Mouse (Mus musculus) erythroblast, adult 5-6 weeks (primary cell): ENCODE data around the gene Tgif1. TPM values are rescaled to one million over a fixed set of nuclear protein-coding genes. Genes with fewer than 3 reads are reported as not detected.

Experiments used
- ATAC-seq: replicated peaks from 2 replicates; pipeline ENCODE4 v1.8.0; 2016; ENCODE audit warnings: moderate number of reproducible peaks, mild to moderate bottlenecking, moderate TSS enrichment, inconsistent platforms; ENCODE audit not compliant: poor library complexity, low FRiP score, severe bottlenecking
- total RNA-seq, 2 experiments: library from RNA; stranded (forward) in 1 of 2; stranded (reverse) in 1 of 2; fragments of 150-400 nt in 1 of 2; fragments of 200-764, 138-1000 nt in 1 of 2; gene quantifications; 2 replicates each; pipeline versions ENCODE4 v1.2.3 to v1.2.4; 2015 to 2017; ENCODE audit warnings: low replicate concordance in 2 of 2

The Tgif1 gene
- total RNA-seq, 2 experiments from 2014 or later, result 4.3 to 7.5 TPM

DNA sequence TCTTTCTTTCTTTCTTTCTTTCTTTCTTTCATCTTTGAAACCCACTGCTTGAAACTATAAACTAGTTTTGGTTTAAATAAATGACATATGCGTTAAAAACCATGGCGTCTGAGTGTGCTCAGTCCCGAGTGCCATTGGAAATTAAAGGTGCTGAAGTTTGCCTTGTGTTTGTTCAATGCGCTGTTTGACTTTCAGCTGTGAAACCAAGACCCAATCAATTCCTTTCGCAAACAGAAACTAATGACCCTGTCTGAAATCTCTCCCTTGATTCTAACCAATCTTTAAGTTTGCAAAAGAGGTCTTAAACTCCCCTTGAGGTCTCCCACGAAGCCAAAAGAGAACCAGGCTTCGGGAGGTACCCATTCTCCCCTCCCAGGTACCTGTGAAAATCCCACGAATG lies 30.3 kb downstream of the Tgif1 start:
- ATAC-seq, result no peak

- no peak for ATAC-seq
These were observed 35.4 kb downstream of the Tgif1 start for GRCm38 (mm10) chr17:70817862-70818451.

DNA sequence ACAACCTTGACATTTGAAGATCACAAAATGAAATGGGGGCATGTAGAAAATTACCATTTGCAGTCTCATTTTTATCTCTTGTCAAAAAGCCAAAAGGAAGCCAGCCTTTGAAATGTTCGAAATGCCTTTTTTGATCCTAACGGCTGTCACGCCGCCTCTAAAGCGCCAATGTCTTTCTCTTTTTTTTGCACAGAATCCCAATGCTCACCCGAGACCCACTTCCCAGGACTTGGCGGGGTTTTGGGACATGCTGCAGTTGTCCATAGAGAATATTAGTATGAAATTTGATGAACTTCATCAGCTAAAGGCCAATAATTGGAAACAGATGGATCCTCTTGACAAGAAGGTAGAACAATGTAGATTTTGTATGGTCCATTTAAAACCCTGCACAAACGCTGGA lies 38.3 kb downstream of the Tgif1 start:
- no peak for ATAC-seq

GRCm38 (mm10) chr17:70810795-70811194 lies 42.6 kb downstream of the Tgif1 start:
- ATAC-seq, result no peak

- no peak for ATAC-seq
These were observed 43.6 kb downstream of the Tgif1 start for GRCm38 (mm10) chr17:70809776-70810175.

DNA sequence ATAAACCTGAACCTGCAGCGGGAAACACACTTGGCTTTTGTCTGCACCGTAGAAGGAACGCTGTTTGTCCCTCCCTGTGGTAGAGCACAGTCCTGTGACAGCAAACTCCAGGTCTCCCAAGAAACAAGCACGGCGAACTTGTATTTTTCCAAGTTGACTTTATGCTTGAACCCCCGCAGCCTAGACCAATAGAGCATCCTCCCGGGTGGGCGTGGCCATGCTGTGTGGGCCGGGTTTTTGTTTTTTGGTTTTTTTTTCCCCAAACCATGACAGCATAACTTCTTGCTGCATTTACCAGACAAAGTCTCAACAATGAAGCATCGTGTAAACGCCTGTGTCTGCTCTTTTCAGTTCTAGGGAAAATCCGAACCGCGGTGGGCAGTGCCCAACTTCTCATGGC lies 44.5 kb downstream of the Tgif1 start:
- no peak for ATAC-seq

DNA sequence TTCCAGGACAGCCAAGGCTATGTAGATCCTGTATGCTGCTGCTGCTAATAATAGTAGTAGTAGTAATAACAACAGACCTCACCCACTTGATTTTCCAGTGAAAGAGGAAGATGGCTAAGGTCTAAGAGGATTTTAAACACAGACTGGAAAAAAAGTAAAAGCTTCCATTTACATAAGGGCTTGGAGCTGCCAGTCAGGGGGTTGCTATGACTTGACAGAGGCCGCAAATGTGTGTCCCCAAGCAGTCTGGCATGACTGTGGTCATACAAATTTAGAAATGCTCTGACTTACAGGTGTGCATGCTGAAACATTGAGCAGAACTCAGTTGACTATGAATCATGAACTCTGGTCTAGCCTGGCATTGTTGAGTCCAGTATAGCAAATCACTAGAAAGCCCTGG lies 45.5 kb downstream of the Tgif1 start:
- no peak for ATAC-seq

GRCm38 (mm10) chr17:70806600-70806999 lies 46.7 kb downstream of the Tgif1 start:
- no peak for ATAC-seq

DNA sequence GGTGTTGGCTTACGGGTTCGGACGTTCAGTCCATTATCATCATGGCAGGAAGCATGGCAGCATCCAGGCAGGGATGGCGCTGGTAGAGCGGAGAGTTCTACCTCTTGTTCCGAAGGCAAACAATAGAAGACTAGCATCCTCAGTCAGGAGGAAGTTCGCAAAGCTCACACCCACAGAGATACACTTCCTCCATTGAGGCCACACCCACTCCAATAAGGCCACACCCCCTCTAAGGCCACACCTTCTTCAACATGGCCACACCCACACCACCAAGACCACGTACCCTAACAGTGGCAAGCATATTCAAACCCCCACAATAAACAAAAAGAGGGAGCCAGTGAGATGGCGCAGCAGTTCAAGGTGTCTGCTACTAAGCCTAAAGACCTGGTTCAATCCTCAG lies 47.5 kb downstream of the Tgif1 start:
- no peak for ATAC-seq

DNA sequence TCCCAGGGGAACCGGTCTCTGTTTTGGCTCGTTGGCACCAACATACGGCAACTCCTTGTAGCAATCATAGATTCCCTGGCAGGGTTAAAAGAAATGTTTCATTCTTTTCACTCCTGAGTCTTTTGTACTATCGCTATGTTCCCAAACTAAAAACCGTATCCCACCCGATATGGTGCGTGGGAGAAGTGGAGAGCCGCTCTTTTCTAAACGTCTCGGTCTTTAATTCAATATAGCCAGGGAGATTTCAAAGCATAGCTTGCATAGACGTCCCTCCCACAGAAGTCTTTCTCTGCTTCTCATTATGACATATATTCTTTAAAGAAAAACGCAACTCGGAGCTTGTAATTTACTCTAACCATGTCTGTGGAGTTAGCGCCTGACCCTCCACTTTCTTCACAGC lies 51.3 kb downstream of the Tgif1 start:
- ATAC-seq, result no peak

DNA sequence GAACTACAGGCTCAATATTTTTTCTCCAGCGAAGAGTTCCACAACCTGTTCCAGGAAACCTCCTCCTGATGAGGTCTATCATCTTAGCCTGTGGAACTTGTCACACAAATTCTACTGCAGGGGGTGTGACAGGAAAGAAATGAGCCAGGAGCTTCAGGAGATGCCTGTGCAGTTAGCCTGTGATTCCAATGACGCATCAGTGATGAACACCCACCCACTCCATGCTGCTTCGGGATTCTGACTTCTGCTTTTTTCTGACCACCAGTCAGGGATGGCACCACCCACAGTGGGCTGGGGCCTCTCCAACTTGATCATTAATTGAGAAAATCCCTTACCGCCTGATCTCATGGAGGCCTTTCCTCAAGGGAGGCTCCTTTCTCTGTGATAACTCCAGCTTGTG lies 54.1 kb downstream of the Tgif1 start:
- ATAC-seq, result no peak

DNA sequence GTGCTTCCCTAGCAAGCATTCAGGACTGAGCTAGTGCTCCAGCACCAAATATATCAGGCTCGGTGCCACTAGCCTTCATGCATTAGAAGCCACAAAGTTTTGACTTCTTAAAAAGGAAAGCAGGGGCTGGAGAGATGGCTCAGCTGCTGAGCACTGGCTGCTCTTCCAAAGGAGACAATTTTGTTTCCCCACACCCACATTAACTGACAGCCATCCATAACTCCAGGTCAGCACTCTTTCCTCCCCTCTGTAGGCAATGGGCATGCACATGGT lies 55.6 kb downstream of the Tgif1 start:
- ATAC-seq, result no peak

- no peak for ATAC-seq
These were observed 56.2 kb downstream of the Tgif1 start for GRCm38 (mm10) chr17:70796940-70797772.

DNA sequence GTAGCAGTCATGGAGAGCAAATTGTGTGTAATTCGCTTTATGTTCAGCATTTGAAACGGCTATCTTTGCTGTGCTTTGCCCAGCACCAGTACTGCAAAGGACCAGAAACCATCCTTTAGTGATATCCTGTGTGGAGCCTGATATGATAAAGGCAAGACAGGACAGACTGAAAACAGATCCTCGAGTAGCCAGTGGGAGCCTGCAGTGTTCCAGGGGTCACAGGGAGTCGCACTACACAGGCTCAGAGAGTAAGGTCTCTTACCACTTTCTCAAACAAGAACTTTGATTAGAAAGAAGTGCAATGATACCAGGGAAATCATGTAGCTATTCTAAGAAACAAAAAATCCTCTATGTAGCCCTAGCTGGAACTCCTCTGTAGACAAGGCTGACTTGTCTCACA lies 58.1 kb downstream of the Tgif1 start:
- ATAC-seq, result no peak

- ATAC-seq, result no peak
These were observed 58.6 kb downstream of the Tgif1 start for GRCm38 (mm10) chr17:70794722-70795121.

- ATAC-seq, result no peak
These were observed 59.1 kb downstream of the Tgif1 start for GRCm38 (mm10) chr17:70794291-70794690.

Other genes starting within 250 kb of the Tgif1 start
- not detected in 2 replicates for gene Myom1, start 149.1 kb upstream of the Tgif1 start, total RNA-seq (2015; ENCODE audit: low replicate concordance)
- gene Myom1, start 149.1 kb upstream of the Tgif1 start, total RNA-seq (2017; ENCODE audit: low replicate concordance), result 0.34 and 1.1 TPM in 2 replicates
- 113 and 151 TPM in 2 replicates for gene Myl12a, start 149.3 kb upstream of the Tgif1 start, total RNA-seq (2015; ENCODE audit: low replicate concordance)
- gene Myl12a, start 149.3 kb upstream of the Tgif1 start, total RNA-seq (2017; ENCODE audit: low replicate concordance), result 44.5 and 50.0 TPM in 2 replicates